Mouse (Mus musculus): ENCODE results near the gene A830018L16Rik. TPM values are rescaled to one million over a fixed set of nuclear protein-coding genes. Genes with fewer than 3 reads are reported as not detected.

A830018L16Rik gene
- polyA plus RNA-seq, 1 experiment = 0.14 TPM

GRCm38 (mm10) chr1:11565309-11565708, 151.4 kb downstream of the A830018L16Rik start:
- H3K4me1 ChIP-seq (ENCODE audit: control insufficient read depth, insufficient read depth, insufficient read length) = no peaks in the 10 kb centered on the region
- DNase-seq (ENCODE audit: low read depth in 1 of 2, low spot score in 2 of 2) = no peak
- H3K36me3 ChIP-seq (ENCODE audit: control insufficient read depth, insufficient read depth, low read length) = no peaks in the 10 kb centered on the region
- 12% methylated on average over 6 of the region's 6 CpGs for WGBS
- no peak overlapping the region for H3K27ac ChIP-seq (ENCODE audit: insufficient read depth, low read length)
- TF ChIP-seq POLR2A (IDR thresholded peaks at IDR 0.05; ENCODE audit: low read depth, low read length) (no peak), CTCF (IDR thresholded peaks at IDR 0.05; ENCODE audit: extremely low read depth, insufficient read depth, insufficient read length, insufficient replicate concordance) (no peak)
- H3K27me3 ChIP-seq (ENCODE audit: control insufficient read depth, insufficient read depth, low read length) = no peaks in the 10 kb centered on the region
- H3K4me3 ChIP-seq (ENCODE audit: extremely low read depth, insufficient read depth, insufficient read length) = no peak overlapping the region

GRCm38 (mm10) chr1:11566730-11567129, 152.8 kb downstream of the A830018L16Rik start:
- Histone ChIP-seq H3K4me1 (ENCODE audit: control insufficient read depth, insufficient read depth, insufficient read length) (no peaks in the 10 kb centered on the region), H3K27me3 (ENCODE audit: control insufficient read depth, insufficient read depth, low read length) (no peaks in the 10 kb centered on the region), H3K4me3 (ENCODE audit: extremely low read depth, insufficient read depth, insufficient read length) (no peak overlapping the region), H3K27ac (ENCODE audit: insufficient read depth, low read length) (no peak overlapping the region), H3K36me3 (ENCODE audit: control insufficient read depth, insufficient read depth, low read length) (no peaks in the 10 kb centered on the region)
- no peak for DNase-seq (ENCODE audit: low read depth in 1 of 2, low spot score in 2 of 2)
- 80% methylated on average over 2 of the region's 2 CpGs for WGBS
- no peak for TF ChIP-seq CTCF (IDR thresholded peaks at IDR 0.05; ENCODE audit: extremely low read depth, insufficient read depth, insufficient read length, insufficient replicate concordance)
- no peak for TF ChIP-seq POLR2A (IDR thresholded peaks at IDR 0.05; ENCODE audit: low read depth, low read length)

DNA sequence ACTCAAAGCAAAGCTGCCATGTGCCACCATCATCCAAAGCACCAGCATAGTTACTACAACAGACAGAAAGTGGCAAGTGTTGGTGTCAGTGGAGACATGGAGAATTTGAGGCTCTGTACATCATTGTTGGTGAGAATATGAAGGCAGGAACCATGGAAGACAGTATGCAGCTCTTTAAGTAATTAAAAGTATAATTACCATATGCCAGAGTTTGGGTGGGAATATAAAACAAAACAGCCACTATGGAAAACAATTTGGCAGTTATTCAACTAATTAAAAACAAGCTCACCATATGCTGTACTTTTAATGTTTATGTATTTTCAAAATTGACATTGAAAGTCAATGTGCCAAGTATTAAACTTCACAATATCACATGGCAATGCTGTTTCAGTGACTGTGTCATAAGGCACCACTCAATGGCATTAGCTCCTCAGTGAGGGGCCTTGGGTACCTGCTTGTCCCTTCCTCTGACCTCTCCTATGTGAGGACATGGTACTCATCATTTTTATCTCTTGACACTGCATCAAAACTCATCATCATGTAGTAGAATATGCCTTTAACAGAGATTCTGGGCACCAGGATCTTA, 153.5 kb downstream of the A830018L16Rik start:
- TF ChIP-seq CTCF (IDR thresholded peaks at IDR 0.05; ENCODE audit: extremely low read depth, insufficient read depth, insufficient read length, insufficient replicate concordance) = no peak
- TF ChIP-seq POLR2A (IDR thresholded peaks at IDR 0.05; ENCODE audit: low read depth, low read length) = no peak
- H3K36me3 ChIP-seq (ENCODE audit: control insufficient read depth, insufficient read depth, low read length) = no peaks in the 10 kb centered on the region
- H3K4me3 ChIP-seq (ENCODE audit: extremely low read depth, insufficient read depth, insufficient read length) = no peak overlapping the region
- H3K27ac ChIP-seq (ENCODE audit: insufficient read depth, low read length) = no peak overlapping the region
- DNase-seq (ENCODE audit: low read depth in 1 of 2, low spot score in 2 of 2) = no peak
- H3K4me1 ChIP-seq (ENCODE audit: control insufficient read depth, insufficient read depth, insufficient read length) = no peaks in the 10 kb centered on the region
- no peaks in the 10 kb centered on the region for H3K27me3 ChIP-seq (ENCODE audit: control insufficient read depth, insufficient read depth, low read length)

GRCm38 (mm10) chr1:11570274-11570673, 156.4 kb downstream of the A830018L16Rik start:
- 21% methylated on average over 2 of the region's 2 CpGs for WGBS
- H3K27ac ChIP-seq (ENCODE audit: insufficient read depth, low read length) = no peak overlapping the region
- no peaks in the 10 kb centered on the region for H3K27me3 ChIP-seq (ENCODE audit: control insufficient read depth, insufficient read depth, low read length)
- no peak for TF ChIP-seq CTCF (IDR thresholded peaks at IDR 0.05; ENCODE audit: extremely low read depth, insufficient read depth, insufficient read length, insufficient replicate concordance)
- TF ChIP-seq POLR2A (IDR thresholded peaks at IDR 0.05; ENCODE audit: low read depth, low read length) = no peak
- DNase-seq (ENCODE audit: low read depth in 1 of 2, low spot score in 2 of 2) = no peak
- no peaks in the 10 kb centered on the region for H3K36me3 ChIP-seq (ENCODE audit: control insufficient read depth, insufficient read depth, low read length)
- H3K4me1 ChIP-seq (ENCODE audit: control insufficient read depth, insufficient read depth, insufficient read length) = no peaks in the 10 kb centered on the region
- no peak overlapping the region for H3K4me3 ChIP-seq (ENCODE audit: extremely low read depth, insufficient read depth, insufficient read length)

- Histone ChIP-seq H3K27ac (ENCODE audit: insufficient read depth, low read length) (no peak overlapping the region), H3K4me3 (ENCODE audit: extremely low read depth, insufficient read depth, insufficient read length) (no peak overlapping the region), H3K36me3 (ENCODE audit: control insufficient read depth, insufficient read depth, low read length) (no peaks in the 10 kb centered on the region), H3K27me3 (ENCODE audit: control insufficient read depth, insufficient read depth, low read length) (no peaks in the 10 kb centered on the region), H3K4me1 (ENCODE audit: control insufficient read depth, insufficient read depth, insufficient read length) (no peaks in the 10 kb centered on the region)
- WGBS = 85% methylated on average over 2 of the region's 2 CpGs
- TF ChIP-seq POLR2A (IDR thresholded peaks at IDR 0.05; ENCODE audit: low read depth, low read length) = no peak
- no peak for TF ChIP-seq CTCF (IDR thresholded peaks at IDR 0.05; ENCODE audit: extremely low read depth, insufficient read depth, insufficient read length, insufficient replicate concordance)
- no peak for DNase-seq (ENCODE audit: low read depth in 1 of 2, low spot score in 2 of 2)
Measured at GRCm38 (mm10) chr1:11573462-11573861, 159.6 kb downstream of the A830018L16Rik start.

DNA sequence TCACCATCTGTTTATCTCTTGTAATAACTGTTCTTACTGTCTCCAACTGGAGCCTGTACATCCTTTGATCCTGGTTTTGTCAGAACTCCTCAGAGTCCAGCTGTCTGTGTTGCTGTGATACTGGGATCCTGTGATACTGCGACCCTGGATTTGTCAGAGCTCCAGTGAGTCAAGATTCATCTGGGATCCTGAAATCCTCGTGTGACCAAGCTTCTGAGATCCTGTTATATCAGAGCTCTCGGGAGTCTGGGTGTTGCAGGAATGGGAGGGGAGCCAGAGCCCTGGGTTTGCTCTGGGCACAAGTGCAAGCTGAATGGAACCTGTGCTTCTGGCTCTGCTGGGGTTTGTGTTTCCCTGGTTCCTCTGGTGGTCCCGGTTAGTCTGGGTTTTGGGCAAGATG, 166.1 kb downstream of the A830018L16Rik start:
- Histone ChIP-seq H3K27ac (ENCODE audit: insufficient read depth, low read length) (no peak overlapping the region), H3K4me1 (ENCODE audit: control insufficient read depth, insufficient read depth, insufficient read length) (no peaks in the 10 kb centered on the region), H3K27me3 (ENCODE audit: control insufficient read depth, insufficient read depth, low read length) (no peaks in the 10 kb centered on the region), H3K36me3 (ENCODE audit: control insufficient read depth, insufficient read depth, low read length) (no peaks in the 10 kb centered on the region), H3K4me3 (ENCODE audit: extremely low read depth, insufficient read depth, insufficient read length) (no peak overlapping the region)
- DNase-seq (ENCODE audit: low read depth in 1 of 2, low spot score in 2 of 2) = no peak
- TF ChIP-seq CTCF (IDR thresholded peaks at IDR 0.05; ENCODE audit: extremely low read depth, insufficient read depth, insufficient read length, insufficient replicate concordance) = no peak
- TF ChIP-seq POLR2A (IDR thresholded peaks at IDR 0.05; ENCODE audit: low read depth, low read length) = no peak
- WGBS = 74% methylated on average over 4 of the region's 4 CpGs

- Histone ChIP-seq H3K27me3 (ENCODE audit: control insufficient read depth, insufficient read depth, low read length) (no peaks in the 10 kb centered on the region), H3K27ac (ENCODE audit: insufficient read depth, low read length) (no peak overlapping the region), H3K4me1 (ENCODE audit: control insufficient read depth, insufficient read depth, insufficient read length) (no peaks in the 10 kb centered on the region), H3K4me3 (ENCODE audit: extremely low read depth, insufficient read depth, insufficient read length) (no peak overlapping the region), H3K36me3 (ENCODE audit: control insufficient read depth, insufficient read depth, low read length) (no peaks in the 10 kb centered on the region)
- DNase-seq (ENCODE audit: low read depth in 1 of 2, low spot score in 2 of 2) = no peak
- TF ChIP-seq CTCF (IDR thresholded peaks at IDR 0.05; ENCODE audit: extremely low read depth, insufficient read depth, insufficient read length, insufficient replicate concordance) = no peak
- TF ChIP-seq POLR2A (IDR thresholded peaks at IDR 0.05; ENCODE audit: low read depth, low read length) = no peak
- WGBS = 78% methylated on average over 10 of the region's 10 CpGs
Measured at GRCm38 (mm10) chr1:11588305-11588704, 174.4 kb downstream of the A830018L16Rik start.

Data from spleen, adult 2 months (tissue).